Mouse (Mus musculus) heart, embryonic 14.5 days (tissue): ENCODE results near the gene Ltbp1. TPM values are rescaled to one million over a fixed set of nuclear protein-coding genes. Genes with fewer than 3 reads are reported as not detected.

Experiments used
- ATAC-seq: fragments of 200-750 bp; cut with Nextera tagmentation; 2 replicates; pipeline ENCODE4 v1.8.0; 2017; ENCODE audit warnings: low read depth, moderate TSS enrichment; ENCODE audit not compliant: insufficient number of reproducible peaks, insufficient read depth, low FRiP score
- H3K27ac ChIP-seq, 2 experiments: fragments of 200-500 bp in 1 of 2; fragments of 300-500 bp in 1 of 2; sonication (generic) in 1 of 2; replicated peaks in 1 of 2; 2 replicates each; pipeline ENCODE4 v1.5.1; 2012 to 2014; ENCODE audit warnings: low read depth in 2 of 2, low read length in 2 of 2, control low read depth in 1 of 2, mild to moderate bottlenecking in 1 of 2, mixed read lengths in 1 of 2; ENCODE audit not compliant: control insufficient read depth in 1 of 2, insufficient read depth in 1 of 2
- H3K27me3 ChIP-seq: fragments of 300-500 bp; sonication (generic); 2 replicates; pipeline ENCODE4 v1.6.1; 2014; ENCODE audit warnings: mild to moderate bottlenecking, low read length, control low read depth; ENCODE audit not compliant: control insufficient read depth, insufficient read depth
- H3K36me3 ChIP-seq: fragments of 300-500 bp; sonication (generic); 2 replicates; pipeline ENCODE4 v1.6.1; 2014; ENCODE audit warnings: mild to moderate bottlenecking, control low read depth, low read length, mixed read lengths; ENCODE audit not compliant: control insufficient read depth, insufficient read depth
- H3K4me1 ChIP-seq, 2 experiments: fragments of 200-500 bp in 1 of 2; fragments of 300-500 bp in 1 of 2; sonication (generic) in 1 of 2; 2 replicates each; pipeline ENCODE4 v1.6.1; 2012 to 2014; ENCODE audit warnings: low read length in 2 of 2, control low read depth in 1 of 2, mixed read lengths in 1 of 2; ENCODE audit not compliant: control insufficient read depth in 2 of 2, insufficient read depth in 2 of 2
- H3K4me2 ChIP-seq: fragments of 300-500 bp; sonication (generic); 2 replicates; pipeline ENCODE4 v1.6.1; 2014; ENCODE audit warnings: mild to moderate bottlenecking, low read length
- H3K4me3 ChIP-seq, 2 experiments: fragments of 200-500 bp in 1 of 2; fragments of 300-500 bp in 1 of 2; sonication (generic) in 1 of 2; 2 replicates each; pipeline ENCODE4 v1.5.1; 2012 to 2014; ENCODE audit warnings: low read length in 2 of 2, mild to moderate bottlenecking in 2 of 2, control low read depth in 1 of 2, low read depth in 1 of 2, moderate library complexity in 1 of 2; ENCODE audit not compliant: control insufficient read depth in 1 of 2, insufficient read depth in 1 of 2
- H3K9ac ChIP-seq: fragments of 300-500 bp; sonication (generic); 2 replicates; pipeline ENCODE4 v1.6.1; 2014; ENCODE audit warnings: mild to moderate bottlenecking, low read length
- H3K9me3 ChIP-seq: fragments of 300-500 bp; sonication (generic); 2 replicates; pipeline ENCODE4 v1.6.1; 2016; ENCODE audit warnings: low read length, control low read depth; ENCODE audit not compliant: control insufficient read depth
- WGBS: fragments of 180-500 bp; shearing (Covaris S2); extraction: QIAGEN DNeasy Blood & Tissue Kit; methylation state at CpG from one replicate; pipeline ENCODE4 v1.1.7; 2014; 5-methylcytosine and 5-hydroxymethylcytosine counted together
- polyA plus RNA-seq: library from polyadenylated mRNA; unstranded; fragments of >200 nt; fragmentation: Nextera tagmentation; extraction: Ambion mirVana; gene quantifications from 2 replicates; pipeline ENCODE4 v1.2.1, GENCODE M21; 2014

Gene Ltbp1
- polyA plus RNA-seq, 1 experiment from 2014 or later: 38.1 TPM

- WGBS: 83% methylated on average over 7 of the region's 7 CpGs
- H3K27ac ChIP-seq: no peak overlapping the region
- peaks cover 0 to 3% of the 10 kb centered on the region in 2 experiments; a peak in 1 of 4 replicates for H3K4me1 ChIP-seq
- H3K4me3 ChIP-seq: no peak overlapping the region
- no peaks in the 10 kb centered on the region for H3K9me3 ChIP-seq
- H3K4me2 ChIP-seq: no peak overlapping the region
- H3K27me3 ChIP-seq: no peaks in the 10 kb centered on the region
- no peak overlapping the region for H3K9ac ChIP-seq
- ATAC-seq: no peak
- H3K36me3 ChIP-seq: no peaks in the 10 kb centered on the region
These were observed 91.4 kb downstream of the Ltbp1 start for GRCm38 (mm10) chr17:75096727-75097126.

GRCm38 (mm10) chr17:75097367-75097766 is 92.0 kb downstream of the Ltbp1 start:
- ATAC-seq: no peak
- 80% methylated on average over 3 of the region's 3 CpGs for WGBS

GRCm38 (mm10) chr17:75101215-75101614 is 95.8 kb downstream of the Ltbp1 start:
- no peak for ATAC-seq
- H3K9ac ChIP-seq: no peak overlapping the region
- no peak overlapping the region for H3K27ac ChIP-seq
- no peaks in the 10 kb centered on the region; a peak in 1 of 4 replicates for H3K4me1 ChIP-seq
- no peak overlapping the region for H3K4me2 ChIP-seq
- WGBS: 77% methylated on average over 4 of the region's 4 CpGs
- H3K27me3 ChIP-seq: no peaks in the 10 kb centered on the region
- H3K36me3 ChIP-seq: no peaks in the 10 kb centered on the region
- H3K9me3 ChIP-seq: no peaks in the 10 kb centered on the region
- H3K4me3 ChIP-seq: no peak overlapping the region

More at GRCm38 (mm10) chr17:75097367-75097766, 92.0 kb downstream of the Ltbp1 start:
- H3K4me2 ChIP-seq: no peak overlapping the region
- peaks cover 0 to 3% of the 10 kb centered on the region in 2 experiments; a peak in 1 of 4 replicates for H3K4me1 ChIP-seq
- no peak overlapping the region for H3K4me3 ChIP-seq
- no peaks in the 10 kb centered on the region for H3K36me3 ChIP-seq
- H3K9ac ChIP-seq: no peak overlapping the region
- no peaks in the 10 kb centered on the region for H3K9me3 ChIP-seq
- no peak overlapping the region for H3K27ac ChIP-seq
- no peaks in the 10 kb centered on the region for H3K27me3 ChIP-seq

GRCm38 (mm10) chr17:75101994-75102393 is 96.6 kb downstream of the Ltbp1 start:
- no peaks in the 10 kb centered on the region for H3K9me3 ChIP-seq
- no peak overlapping the region for H3K4me2 ChIP-seq
- no peak overlapping the region for H3K27ac ChIP-seq
- ATAC-seq: no peak
- H3K27me3 ChIP-seq: no peaks in the 10 kb centered on the region
- 91% methylated on average over 8 of the region's 8 CpGs for WGBS
- no peaks in the 10 kb centered on the region; a peak in 1 of 4 replicates for H3K4me1 ChIP-seq
- H3K4me3 ChIP-seq: no peak overlapping the region
- H3K9ac ChIP-seq: no peak overlapping the region
- H3K36me3 ChIP-seq: no peaks in the 10 kb centered on the region

- no peak overlapping the region for H3K9ac ChIP-seq
- no peak overlapping the region for H3K4me3 ChIP-seq
- no peak overlapping the region for H3K4me2 ChIP-seq
- no peaks in the 10 kb centered on the region for H3K9me3 ChIP-seq
- no peaks in the 10 kb centered on the region for H3K36me3 ChIP-seq
- WGBS: 81% methylated on average over 7 of the region's 7 CpGs
- no peak overlapping the region for H3K27ac ChIP-seq
- no peaks in the 10 kb centered on the region for H3K27me3 ChIP-seq
- no peak for ATAC-seq
- no peaks in the 10 kb centered on the region for H3K4me1 ChIP-seq
These were observed 102.0 kb downstream of the Ltbp1 start for GRCm38 (mm10) chr17:75107412-75107811.

GRCm38 (mm10) chr17:75107879-75108278 is 102.5 kb downstream of the Ltbp1 start:
- H3K9me3 ChIP-seq: no peaks in the 10 kb centered on the region
- ATAC-seq: no peak
- H3K27me3 ChIP-seq: no peaks in the 10 kb centered on the region
- no peak overlapping the region for H3K9ac ChIP-seq
- H3K4me1 ChIP-seq: peaks cover 0 to 2% of the 10 kb centered on the region in 2 experiments; a peak in 1 of 4 replicates
- no peak overlapping the region for H3K4me2 ChIP-seq
- H3K36me3 ChIP-seq: no peaks in the 10 kb centered on the region
- WGBS: 89% methylated on average over 5 of the region's 5 CpGs
- H3K4me3 ChIP-seq: no peak overlapping the region
- H3K27ac ChIP-seq: no peak overlapping the region

GRCm38 (mm10) chr17:75109081-75109716 is 103.8 kb downstream of the Ltbp1 start:
- Histone ChIP-seq H3K4me2 (no peak overlapping the region), H3K27me3 (no peaks in the 10 kb centered on the region), H3K27ac (no peak overlapping the region), H3K36me3 (no peaks in the 10 kb centered on the region), H3K4me1 (peaks cover 0 to 3% of the 10 kb centered on the region in 2 experiments; a peak in 1 of 4 replicates), H3K9me3 (no peaks in the 10 kb centered on the region), H3K9ac (no peak overlapping the region), H3K4me3 (no peak overlapping the region)
- 77% methylated on average over 5 of the region's 5 CpGs for WGBS
- no peak for ATAC-seq
